Mouse (Mus musculus) hindbrain, embryonic 11.5 days (tissue): Measurements from ENCODE around the gene Pxn. TPM values are rescaled to one million over a fixed set of nuclear protein-coding genes. Genes with fewer than 3 reads are reported as not detected.

Experiments
- ATAC-seq: fragments of 200-750 bp; cut with Nextera tagmentation; 2 replicates; pipeline ENCODE4 v1.8.0; 2017; ENCODE audit warnings: mild to moderate bottlenecking, moderate TSS enrichment, moderate library complexity; ENCODE audit not compliant: low FRiP score
- DNase-seq: peaks from one replicate; pipeline ENCODE4 v3.0.0-alpha.2; 2015; ENCODE audit warnings: low spot score
- H3K27ac ChIP-seq: fragments of 300-500 bp; sonication (generic); 2 replicates; pipeline ENCODE4 v1.5.1; 2014; ENCODE audit warnings: mild to moderate bottlenecking, low read depth, low read length
- H3K27me3 ChIP-seq: fragments of 300-500 bp; sonication (generic); 2 replicates; pipeline ENCODE4 v1.6.1; 2014; ENCODE audit warnings: mild to moderate bottlenecking, low read length, moderate library complexity, mixed read lengths; ENCODE audit not compliant: control insufficient read depth, insufficient read depth
- H3K36me3 ChIP-seq: fragments of 300-500 bp; sonication (generic); 2 replicates; pipeline ENCODE4 v1.6.1; 2014; ENCODE audit warnings: mild to moderate bottlenecking, low read length, moderate library complexity, mixed read lengths; ENCODE audit not compliant: control insufficient read depth, insufficient read depth
- H3K4me1 ChIP-seq: fragments of 300-500 bp; sonication (generic); replicated peaks from 2 replicates; pipeline ENCODE4 v1.6.1; 2014; ENCODE audit warnings: low read length, mixed read lengths; ENCODE audit not compliant: control insufficient read depth, insufficient read depth
- H3K4me2 ChIP-seq: fragments of 300-500 bp; sonication (generic); replicated peaks from 2 replicates; pipeline ENCODE4 v1.6.1; 2014; ENCODE audit warnings: mild to moderate bottlenecking, low read depth, low read length
- H3K4me3 ChIP-seq: fragments of 300-500 bp; sonication (generic); 2 replicates; pipeline ENCODE4 v1.5.1; 2014; ENCODE audit warnings: low read depth, low read length
- H3K9ac ChIP-seq: fragments of 300-500 bp; sonication (generic); 2 replicates; pipeline ENCODE4 v1.6.1; 2014; ENCODE audit warnings: low read depth, low read length
- H3K9me3 ChIP-seq: fragments of 300-500 bp; sonication (generic); 2 replicates; pipeline ENCODE4 v1.6.1; 2016; ENCODE audit warnings: low read length; ENCODE audit not compliant: control insufficient read depth
- WGBS: fragments of 180-500 bp; shearing (Covaris S2); extraction: QIAGEN DNeasy Blood & Tissue Kit; methylation state at CpG from one replicate; pipeline ENCODE4 v1.1.7; 2014; 5-methylcytosine and 5-hydroxymethylcytosine counted together
- polyA plus RNA-seq: library from polyadenylated mRNA; unstranded; fragments of >200 nt; fragmentation: Nextera tagmentation; extraction: Ambion mirVana; gene quantifications from 2 replicates; pipeline ENCODE4 v1.2.1, GENCODE M21; 2014

The Pxn gene
- polyA plus RNA-seq, 1 experiment from 2014 or later, result 10.1 TPM

- WGBS, result 3% methylated on average over 52 of the region's 55 CpGs
- no peaks in the 10 kb centered on the region for H3K9me3 ChIP-seq
- peak within 1 kb of the TSS; percentile 81 for H3K4me2 ChIP-seq
- H3K36me3 ChIP-seq, result peaks cover 10% of the 10 kb centered on the region; the same call in 1 of the 2 replicates
- no peaks in the 10 kb centered on the region for H3K27me3 ChIP-seq
- ATAC-seq (peak; percentile 85), DNase-seq (peak; percentile 84)
- H3K4me3 ChIP-seq, result peak within 1 kb of the TSS; percentile 97
- peaks cover 9% of the 10 kb centered on the region; the same call in 1 of the 2 replicates for H3K4me1 ChIP-seq
- H3K9ac ChIP-seq, result peak within 1 kb of the TSS; percentile 94
- H3K27ac ChIP-seq, result peak within 1 kb of the TSS; percentile 77
Observed at GRCm38 (mm10) chr5:115564737-115565393, 58.4 kb downstream of the Pxn start, which contains the start of gene Gcn1l1. Gcn1l1 (plus strand) TSS chr5:115565254.

- ATAC-seq, result peak; percentile 51; the same call in 1 of the 2 replicates
- Histone ChIP-seq H3K4me2 (peak overlapping the region; percentile 81), H3K36me3 (peaks cover 10% of the 10 kb centered on the region; the same call in 1 of the 2 replicates), H3K27me3 (no peaks in the 10 kb centered on the region), H3K9me3 (no peaks in the 10 kb centered on the region), H3K27ac (peak overlapping the region; percentile 77), H3K4me3 (peak overlapping the region; percentile 97), H3K4me1 (peaks cover 7% of the 10 kb centered on the region; the same call in 1 of the 2 replicates), H3K9ac (peak overlapping the region; percentile 94)
- DNase-seq, result peak; percentile 47
- under 1% methylated on average over 28 of the region's 46 CpGs for WGBS
Observed at GRCm38 (mm10) chr5:115565403-115565802, 58.9 kb downstream of the Pxn start.

- Histone ChIP-seq H3K4me1 (0 out of 2 replicates have a peak, but pooled peaks cover 5% of the 10 kb centered on the region), H3K4me2 (no peak overlapping the region), H3K27ac (no peak overlapping the region), H3K9me3 (no peaks in the 10 kb centered on the region), H3K9ac (no peak overlapping the region), H3K36me3 (0 out of 2 replicates have a peak, but pooled peaks cover 4% of the 10 kb centered on the region), H3K27me3 (no peaks in the 10 kb centered on the region), H3K4me3 (no peak overlapping the region)
- WGBS, result 61% methylated on average over 10 of the region's 10 CpGs
- ATAC-seq (no peak), DNase-seq (no peak)
Observed at GRCm38 (mm10) chr5:115568681-115569080, 62.2 kb downstream of the Pxn start.

GRCm38 (mm10) chr5:115569308-115569707 lies 62.8 kb downstream of the Pxn start:
- Histone ChIP-seq H3K36me3 (0 out of 2 replicates have a peak, but pooled peaks cover 4% of the 10 kb centered on the region), H3K9ac (no peak overlapping the region), H3K27ac (peak overlapping the region; percentile 17; the same call in 1 of the 2 replicates), H3K4me2 (no peak overlapping the region), H3K9me3 (no peaks in the 10 kb centered on the region), H3K4me1 (0 out of 2 replicates have a peak, but pooled peaks cover 5% of the 10 kb centered on the region), H3K27me3 (no peaks in the 10 kb centered on the region), H3K4me3 (no peak overlapping the region)
- WGBS, result 81% methylated on average over 11 of the region's 11 CpGs
- DNase-seq (no peak), ATAC-seq (no peak)

GRCm38 (mm10) chr5:115569721-115570120 lies 63.2 kb downstream of the Pxn start:
- Histone ChIP-seq H3K9me3 (no peaks in the 10 kb centered on the region), H3K4me2 (no peak overlapping the region), H3K36me3 (0 out of 2 replicates have a peak, but pooled peaks cover 4% of the 10 kb centered on the region), H3K4me3 (no peak overlapping the region), H3K27ac (no peak overlapping the region), H3K9ac (no peak overlapping the region), H3K4me1 (0 out of 2 replicates have a peak, but pooled peaks cover 5% of the 10 kb centered on the region), H3K27me3 (no peaks in the 10 kb centered on the region)
- 92% methylated on average over 4 of the region's 4 CpGs for WGBS
- ATAC-seq, result no peak
- no peak for DNase-seq

- no peak overlapping the region for H3K4me2 ChIP-seq
- no peaks in the 10 kb centered on the region for H3K27me3 ChIP-seq
- no peaks in the 10 kb centered on the region for H3K9me3 ChIP-seq
- no peak overlapping the region for H3K9ac ChIP-seq
- WGBS, result 99% methylated on average over 7 of the region's 7 CpGs
- no peak overlapping the region for H3K27ac ChIP-seq
- 0 out of 2 replicates have a peak, but pooled peaks cover 2% of the 10 kb centered on the region for H3K4me1 ChIP-seq
- H3K4me3 ChIP-seq, result no peak overlapping the region
- ATAC-seq (no peak), DNase-seq (no peak)
- H3K36me3 ChIP-seq, result peaks cover 8% of the 10 kb centered on the region; the same call in 1 of the 2 replicates
Observed at GRCm38 (mm10) chr5:115571086-115571485, 64.6 kb downstream of the Pxn start.

GRCm38 (mm10) chr5:115572679-115573535 lies 66.4 kb downstream of the Pxn start:
- no peak overlapping the region for H3K27ac ChIP-seq
- 69% methylated on average over 17 of the region's 17 CpGs for WGBS
- H3K36me3 ChIP-seq, result peaks cover 13% of the 10 kb centered on the region; the same call in 1 of the 2 replicates

GRCm38 (mm10) chr5:115574992-115575391 lies 68.5 kb downstream of the Pxn start:
- no peak overlapping the region for H3K4me3 ChIP-seq
- no peak overlapping the region for H3K9ac ChIP-seq
- H3K27me3 ChIP-seq, result no peaks in the 10 kb centered on the region
- H3K36me3 ChIP-seq, result peaks cover 21% of the 10 kb centered on the region
- 91% methylated on average over 8 of the region's 8 CpGs for WGBS
- H3K4me1 ChIP-seq, result no peaks in the 10 kb centered on the region
- no peak overlapping the region for H3K27ac ChIP-seq
- H3K4me2 ChIP-seq, result no peak overlapping the region
- H3K9me3 ChIP-seq, result no peaks in the 10 kb centered on the region
- ATAC-seq (no peak), DNase-seq (no peak)

More at GRCm38 (mm10) chr5:115572679-115573535, 66.4 kb downstream of the Pxn start:
- ATAC-seq, result no peak
- Histone ChIP-seq H3K4me1 (no peaks in the 10 kb centered on the region), H3K27me3 (no peaks in the 10 kb centered on the region), H3K4me2 (no peak overlapping the region), H3K4me3 (no peak overlapping the region), H3K9ac (no peak overlapping the region), H3K9me3 (no peaks in the 10 kb centered on the region)
- no peak for DNase-seq
